Mouse (Mus musculus) lung, embryonic 15.5 days (tissue): ENCODE measurements around the gene Crat. TPM values are rescaled to one million over a fixed set of nuclear protein-coding genes. Genes with fewer than 3 reads are reported as not detected.
A peak's percentile ranks its signal among the peaks of the same experiment; 100 is the strongest.

Experiments
- ATAC-seq: fragments of 200-750 bp; cut with Nextera tagmentation; 2 replicates; pipeline ENCODE4 v1.8.0; 2017; ENCODE audit warnings: moderate number of reproducible peaks, borderline replicate concordance; ENCODE audit not compliant: low FRiP score, low TSS enrichment; ENCODE audit errors: extremely low read depth
- H3K27ac ChIP-seq: fragments of 300-500 bp; sonication (generic); 2 replicates; pipeline ENCODE4 v1.5.1; 2015; ENCODE audit warnings: moderate library complexity, mild to moderate bottlenecking, inconsistent platforms
- H3K27me3 ChIP-seq: fragments of 300-500 bp; sonication (generic); 2 replicates; pipeline ENCODE4 v1.6.1; 2015; ENCODE audit warnings: inconsistent platforms
- H3K36me3 ChIP-seq: fragments of 300-500 bp; sonication (generic); 2 replicates; pipeline ENCODE4 v1.6.1; 2015; ENCODE audit warnings: inconsistent platforms
- H3K4me1 ChIP-seq: fragments of 300-500 bp; sonication (generic); 2 replicates; pipeline ENCODE4 v1.6.1; 2015; ENCODE audit warnings: inconsistent platforms
- H3K4me2 ChIP-seq: fragments of 300-500 bp; sonication (generic); 2 replicates; pipeline ENCODE4 v1.6.1; 2015; ENCODE audit warnings: inconsistent platforms, mild to moderate bottlenecking, moderate library complexity
- H3K4me3 ChIP-seq: fragments of 300-500 bp; sonication (generic); 2 replicates; pipeline ENCODE4 v1.5.1; 2015; ENCODE audit warnings: mild to moderate bottlenecking, inconsistent platforms
- H3K9ac ChIP-seq: fragments of 300-500 bp; sonication (generic); 2 replicates; pipeline ENCODE4 v1.6.1; 2015; ENCODE audit warnings: inconsistent platforms
- H3K9me3 ChIP-seq: fragments of 300-500 bp; sonication (generic); 2 replicates; pipeline ENCODE4 v1.6.1; 2016; ENCODE audit warnings: inconsistent platforms
- WGBS: fragments of 180-500 bp; shearing (Covaris S2); methylation state at CpG from one replicate; pipeline ENCODE4 v1.1.7; 2015; 5-methylcytosine and 5-hydroxymethylcytosine counted together
- microRNA-seq: library from miRNA; unstranded; fragments of <30 nt; microRNA quantifications from one replicate; pipeline ENCODE4, GENCODE M21; 2016
- polyA plus RNA-seq: library from polyadenylated mRNA; unstranded; fragments of >200 nt; fragmentation: Nextera tagmentation; extraction: Ambion mirVana; gene quantifications from 2 replicates; pipeline ENCODE4 v1.2.1, GENCODE M21; 2015

The Crat gene
- polyA plus RNA-seq, 1 experiment from 2014 or later, result 32.0 TPM

DNA sequence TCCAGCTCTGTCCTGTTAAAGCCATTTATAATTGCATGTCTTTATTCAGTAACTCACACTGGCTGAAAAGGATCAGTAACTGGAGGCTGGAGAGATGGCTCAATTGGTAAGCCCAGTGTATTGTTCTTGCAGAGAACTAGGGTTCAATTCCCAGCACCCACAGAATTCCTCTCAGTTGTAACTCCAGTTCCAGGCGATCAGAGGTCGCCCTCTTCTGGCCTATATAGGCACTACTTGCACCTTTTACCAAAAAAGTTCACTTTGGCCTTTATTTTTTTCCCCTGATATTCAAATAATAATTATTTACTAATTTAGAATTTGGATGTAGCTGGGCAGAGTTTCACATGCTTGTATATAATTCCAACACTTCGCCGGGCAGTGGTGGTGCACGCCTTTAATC is 52.7 kb downstream of the Crat start:
- H3K27ac ChIP-seq, result no peak overlapping the region
- no peaks in the 10 kb centered on the region for H3K27me3 ChIP-seq
- H3K4me1 ChIP-seq, result peaks cover 36% of the 10 kb centered on the region
- H3K9me3 ChIP-seq, result no peaks in the 10 kb centered on the region
- 74% methylated on average over 5 of the region's 5 CpGs for WGBS
- no peak overlapping the region for H3K4me2 ChIP-seq
- H3K9ac ChIP-seq, result no peak overlapping the region
- peaks cover 2% of the 10 kb centered on the region for H3K36me3 ChIP-seq
- no peak for ATAC-seq
- H3K4me3 ChIP-seq, result no peak overlapping the region

DNA sequence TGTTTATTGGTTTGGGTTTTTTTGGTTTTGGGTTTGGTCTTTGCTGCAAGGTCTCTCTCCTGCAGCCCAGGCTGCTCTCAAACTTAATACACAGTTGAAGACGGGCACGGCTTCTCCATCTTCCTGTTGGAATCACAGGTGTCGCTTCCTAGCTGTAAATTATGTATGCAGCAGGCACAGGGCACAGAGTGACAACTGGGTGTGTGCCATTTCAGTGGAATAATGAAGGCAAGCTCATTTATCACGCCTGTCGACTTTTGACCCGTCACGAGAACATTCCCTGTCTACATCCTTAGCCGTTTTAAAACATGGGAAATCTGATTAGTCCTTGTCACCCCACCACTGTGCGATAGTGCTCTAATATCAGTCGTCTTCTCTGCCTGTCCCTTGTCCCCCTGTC is 55.0 kb downstream of the Crat start:
- Histone ChIP-seq H3K4me1 (peaks cover 45% of the 10 kb centered on the region), H3K27ac (no peak overlapping the region), H3K27me3 (no peaks in the 10 kb centered on the region), H3K4me3 (no peak overlapping the region), H3K4me2 (no peak overlapping the region), H3K9ac (no peak overlapping the region), H3K36me3 (no peaks in the 10 kb centered on the region), H3K9me3 (no peaks in the 10 kb centered on the region)
- ATAC-seq, result no peak
- 53% methylated on average over 10 of the region's 10 CpGs for WGBS

DNA sequence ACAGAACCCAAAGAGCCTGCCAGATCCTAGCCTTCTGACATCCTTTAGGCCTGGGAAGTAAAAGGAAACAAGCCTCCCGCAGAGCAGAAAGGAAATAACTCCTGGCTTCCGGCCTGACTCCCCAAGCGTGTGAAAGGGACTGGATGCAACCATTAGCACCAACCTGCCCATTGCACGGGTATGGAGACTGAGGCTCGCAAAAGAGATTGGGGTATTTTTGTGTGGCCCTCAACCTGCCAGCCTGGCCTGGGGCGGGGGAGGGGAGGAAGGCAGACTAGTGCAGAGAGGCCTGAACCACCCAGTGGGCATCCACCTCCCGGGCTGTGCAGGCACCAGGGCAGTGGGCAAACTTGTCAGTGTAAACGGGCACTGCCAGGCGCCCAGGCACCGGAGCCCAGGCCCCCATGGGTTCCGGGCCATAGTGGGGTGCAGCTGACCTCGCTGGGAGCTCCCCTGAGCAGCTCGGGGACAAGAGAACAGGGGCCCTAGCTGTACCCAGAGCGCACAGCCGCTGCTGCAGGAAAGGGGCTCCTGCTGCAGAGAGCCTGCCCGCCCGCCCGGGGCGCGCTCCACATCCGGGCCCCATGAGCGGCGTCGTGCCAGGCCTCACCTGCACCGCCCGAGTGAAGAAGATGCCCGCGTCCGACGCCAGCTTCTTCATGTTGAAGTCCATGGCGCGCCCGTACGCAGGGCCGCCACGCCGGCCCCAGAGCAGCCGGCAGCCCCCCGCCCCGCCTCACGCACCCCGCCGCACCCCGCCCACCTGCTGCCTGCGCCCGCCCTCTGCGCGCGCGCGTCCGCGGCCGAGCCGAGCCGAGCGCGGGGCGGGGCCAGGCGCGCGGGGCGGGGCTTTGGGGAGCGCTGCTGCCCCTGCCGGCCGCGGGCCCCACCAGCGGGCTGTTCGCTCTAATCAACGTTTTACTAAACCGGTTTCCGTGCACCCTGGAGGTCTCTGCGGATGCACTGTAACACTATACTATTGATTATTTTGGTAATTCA is 56.8 kb downstream of the Crat start, which contains the start of gene Sh3glb2:
Gene Sh3glb2 (minus strand): TSS at position 805 of the 999 bp plus-strand sequence.
- 2% methylated on average over 71 of the region's 73 CpGs for WGBS
- Histone ChIP-seq H3K9ac (peak within 1 kb of the TSS; percentile 81), H3K4me1 (peaks cover 33% of the 10 kb centered on the region), H3K27me3 (no peaks in the 10 kb centered on the region), H3K27ac (peak within 1 kb of the TSS; percentile 79), H3K36me3 (no peaks in the 10 kb centered on the region), H3K4me3 (peak within 1 kb of the TSS; percentile 66), H3K9me3 (no peaks in the 10 kb centered on the region), H3K4me2 (peak within 1 kb of the TSS; percentile 96)
- ATAC-seq, result peak; percentile 66

DNA sequence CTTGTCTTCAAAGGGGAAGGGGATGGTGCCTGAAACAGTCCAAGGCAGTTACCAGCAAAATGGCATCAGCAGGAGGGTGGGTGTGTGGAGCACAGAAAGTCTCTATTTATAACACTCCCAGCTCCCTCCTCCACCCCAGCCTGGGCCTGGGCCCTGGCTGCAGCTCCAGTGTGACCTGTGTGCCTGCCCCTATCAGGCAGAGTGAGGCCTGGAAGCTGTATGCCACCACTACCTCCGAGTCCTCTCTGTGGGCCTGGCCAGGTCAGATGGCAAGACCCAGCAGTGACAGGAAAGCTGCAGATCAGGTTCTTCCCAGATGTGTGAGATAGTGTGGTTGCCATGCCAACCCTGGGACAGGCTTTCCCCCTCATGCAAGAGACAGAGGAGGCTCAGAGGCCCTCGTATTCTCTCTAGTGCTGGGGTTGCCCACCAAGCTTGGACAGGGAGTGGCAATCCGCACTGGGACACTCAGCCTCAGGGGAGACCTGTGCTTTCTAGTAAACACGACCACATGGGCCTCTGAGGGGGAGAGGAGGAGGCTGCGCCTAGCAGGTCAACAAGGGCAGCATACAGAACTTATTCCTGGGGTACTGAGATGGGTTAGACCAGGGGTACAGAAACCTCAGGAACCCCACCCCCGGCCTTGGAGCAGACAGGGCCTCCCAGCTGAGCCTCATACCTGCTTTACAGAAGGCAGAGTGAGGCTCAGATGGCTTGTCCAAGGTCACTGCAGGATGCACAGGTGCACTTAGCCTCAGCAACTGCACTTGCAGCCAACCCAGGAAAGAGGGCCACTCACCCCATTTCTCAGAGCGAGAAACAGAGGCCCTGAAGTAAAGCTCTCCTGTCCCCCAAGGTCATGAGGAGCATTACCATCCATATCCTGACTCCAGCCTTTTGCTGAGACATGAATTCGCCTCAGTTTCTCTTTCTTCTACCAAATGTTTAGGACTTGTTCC is 57.8 kb downstream of the Crat start:
- Histone ChIP-seq H3K4me3 (peak overlapping the region; percentile 66), H3K27ac (peak overlapping the region; percentile 79), H3K27me3 (no peaks in the 10 kb centered on the region), H3K4me1 (peaks cover 33% of the 10 kb centered on the region), H3K9ac (peak overlapping the region; percentile 81; the same call in 1 of the 2 replicates), H3K36me3 (peaks cover 8% of the 10 kb centered on the region; the same call in 1 of the 2 replicates), H3K9me3 (no peaks in the 10 kb centered on the region), H3K4me2 (peak overlapping the region; percentile 96)
- 45% methylated on average over 8 of the region's 8 CpGs for WGBS
- ATAC-seq, result no peak

DNA sequence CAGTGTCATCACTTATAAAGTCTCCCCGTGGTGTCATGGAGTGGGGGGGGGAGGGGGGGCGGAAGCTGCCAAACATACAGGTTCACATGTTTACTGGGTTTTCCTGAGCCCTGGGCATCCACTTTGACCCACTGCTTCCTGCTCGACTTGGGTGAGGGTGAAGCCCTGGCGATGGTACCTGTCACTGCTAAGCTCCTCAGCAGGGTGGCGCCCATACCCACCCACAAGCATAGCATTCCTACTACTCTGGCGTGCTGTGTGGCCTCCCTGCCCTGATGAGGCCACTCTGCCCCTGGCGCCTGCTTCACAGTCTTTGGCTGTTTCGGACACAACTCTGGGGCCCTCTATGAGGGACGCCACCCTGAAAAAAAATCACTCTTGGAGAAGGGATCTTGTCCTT is 58.7 kb downstream of the Crat start:
- H3K4me1 ChIP-seq, result peaks cover 33% of the 10 kb centered on the region
- no peak for ATAC-seq
- H3K9me3 ChIP-seq, result no peaks in the 10 kb centered on the region
- H3K36me3 ChIP-seq, result peaks cover 9% of the 10 kb centered on the region; the same call in 1 of the 2 replicates
- no peak overlapping the region for H3K9ac ChIP-seq
- no peaks in the 10 kb centered on the region for H3K27me3 ChIP-seq
- H3K4me2 ChIP-seq, result no peak overlapping the region
- no peak overlapping the region for H3K27ac ChIP-seq
- no peak overlapping the region for H3K4me3 ChIP-seq
- 53% methylated on average over 9 of the region's 9 CpGs for WGBS

DNA sequence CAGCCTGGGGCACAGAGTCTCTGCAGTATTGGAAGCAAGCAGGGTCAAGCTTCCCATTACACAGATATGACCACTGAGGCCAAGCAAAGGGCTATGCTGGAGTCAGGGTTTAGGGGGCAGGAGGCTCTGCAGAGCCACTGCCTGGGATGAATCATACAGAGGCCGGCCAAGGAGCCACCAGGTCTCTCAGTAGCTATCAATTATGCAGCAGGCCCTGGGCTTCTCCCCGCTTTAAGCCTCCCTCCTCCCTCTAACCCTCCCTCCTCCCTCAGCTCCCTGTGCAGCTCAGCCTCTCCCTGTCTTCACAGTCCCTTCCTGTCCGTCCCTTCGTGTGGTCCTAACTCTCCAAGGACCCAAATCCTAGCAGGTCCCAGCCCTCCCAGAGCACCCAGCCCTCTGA is 59.3 kb downstream of the Crat start:
- Histone ChIP-seq H3K4me2 (no peak overlapping the region), H3K27me3 (no peaks in the 10 kb centered on the region), H3K27ac (0 out of 2 replicates have a peak overlapping the region, but pooled peaks have one; percentile 8), H3K36me3 (peaks cover 9% of the 10 kb centered on the region; the same call in 1 of the 2 replicates), H3K4me3 (no peak overlapping the region), H3K4me1 (peaks cover 33% of the 10 kb centered on the region), H3K9me3 (no peaks in the 10 kb centered on the region), H3K9ac (no peak overlapping the region)
- WGBS, result 51% methylated on average over 4 of the region's 4 CpGs
- ATAC-seq, result no peak

DNA sequence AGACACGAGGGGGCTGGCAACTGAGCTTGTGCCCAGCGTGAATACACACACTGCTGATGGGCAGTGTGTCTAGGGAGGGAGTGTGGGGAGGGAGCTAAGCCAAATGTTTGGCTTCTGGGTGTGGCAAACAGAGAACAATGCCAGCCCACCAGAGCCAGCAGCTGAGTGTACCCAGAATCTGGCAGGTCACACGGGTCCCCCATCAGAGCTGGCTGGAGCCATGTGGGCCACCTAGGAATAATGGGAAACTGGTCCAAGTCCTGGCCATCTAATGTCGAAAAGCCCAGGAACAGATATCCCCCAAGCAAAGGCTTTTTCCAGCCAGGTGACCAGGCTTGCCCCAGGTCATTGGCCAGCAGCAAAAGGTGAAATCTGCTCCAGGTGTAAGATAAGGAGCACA is 59.8 kb downstream of the Crat start:
- H3K9me3 ChIP-seq, result no peaks in the 10 kb centered on the region
- H3K27ac ChIP-seq, result 0 out of 2 replicates have a peak overlapping the region, but pooled peaks have one; percentile 8
- no peak overlapping the region for H3K4me2 ChIP-seq
- no peak overlapping the region for H3K4me3 ChIP-seq
- H3K4me1 ChIP-seq, result peaks cover 33% of the 10 kb centered on the region
- ATAC-seq, result no peak
- peaks cover 9% of the 10 kb centered on the region; the same call in 1 of the 2 replicates for H3K36me3 ChIP-seq
- no peak overlapping the region for H3K9ac ChIP-seq
- WGBS, result 52% methylated on average over 4 of the region's 4 CpGs
- H3K27me3 ChIP-seq, result no peaks in the 10 kb centered on the region

DNA sequence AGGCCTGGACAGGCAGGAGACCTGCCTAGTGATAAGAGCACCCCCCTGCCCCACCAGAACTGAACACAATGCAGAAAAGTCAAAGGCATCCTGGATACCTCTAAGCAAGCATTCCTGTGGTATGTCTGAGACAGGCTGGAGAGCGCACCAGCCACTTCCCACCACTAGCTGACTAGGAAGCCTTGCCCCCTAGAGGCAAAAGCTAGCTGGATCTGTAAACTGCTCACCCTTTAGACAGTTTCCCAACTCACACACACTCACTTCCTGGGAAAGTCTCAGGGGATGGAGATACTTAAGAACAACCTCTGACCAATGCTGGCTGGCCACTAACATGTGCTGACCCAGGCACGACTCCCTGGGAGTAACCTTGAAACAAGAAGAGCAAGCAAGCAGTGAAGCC is 64.5 kb downstream of the Crat start:
- WGBS, result 54% methylated on average over 2 of the region's 2 CpGs
- no peak overlapping the region for H3K9ac ChIP-seq
- peaks cover 37% of the 10 kb centered on the region for H3K36me3 ChIP-seq
- no peak overlapping the region for H3K27ac ChIP-seq
- H3K4me3 ChIP-seq, result no peak overlapping the region
- ATAC-seq, result no peak
- no peaks in the 10 kb centered on the region for H3K9me3 ChIP-seq
- H3K27me3 ChIP-seq, result no peaks in the 10 kb centered on the region
- H3K4me2 ChIP-seq, result no peak overlapping the region
- H3K4me1 ChIP-seq, result peaks cover 3% of the 10 kb centered on the region; the same call in 1 of the 2 replicates

Small RNA genes within 50 kb of the gene (microRNA-seq; reads per million reads assigned to microRNA genes)
- not detected for gene Gm47292

Other genes starting within 250 kb of the Crat start
- 16.2 and 16.7 TPM in 2 replicates for gene Endog, start 244.3 kb downstream of the Crat start, polyA plus RNA-seq
- 70.9 and 71.8 TPM in 2 replicates for gene Spout1, start 237.4 kb downstream of the Crat start, polyA plus RNA-seq
- 10.6 and 11.3 TPM in 2 replicates for gene Kyat1, start 210.0 kb downstream of the Crat start, polyA plus RNA-seq
- gene Lrrc8a, start 178.1 kb downstream of the Crat start, polyA plus RNA-seq, result 39.1 and 40.9 TPM in 2 replicates
- 0.10 and 0.25 TPM in 2 replicates for gene Gm28035, start 175.2 kb downstream of the Crat start, polyA plus RNA-seq
- 7.1 and 7.3 TPM in 2 replicates for gene Phyhd1, start 149.6 kb downstream of the Crat start, polyA plus RNA-seq
- not detected in 2 replicates for gene Gm28038, start 134.8 kb downstream of the Crat start, polyA plus RNA-seq
- gene Dolk, start 129.5 kb downstream of the Crat start, polyA plus RNA-seq, result 28.8 and 31.9 TPM in 2 replicates
- 28.2 and 30.4 TPM in 2 replicates for gene Nup188, start 129.4 kb downstream of the Crat start, polyA plus RNA-seq
- gene Sh3glb2, start 56.5 kb downstream of the Crat start, polyA plus RNA-seq, result 74.3 and 80.3 TPM in 2 replicates
- 21.2 and 24.2 TPM in 2 replicates for gene Miga2, start 51.6 kb downstream of the Crat start, polyA plus RNA-seq
- 37.7 and 46.9 TPM in 2 replicates for gene Dolpp1, start 23.6 kb downstream of the Crat start, polyA plus RNA-seq
- gene Ptpa, start 226 bp upstream of the Crat start, polyA plus RNA-seq, result 164 and 165 TPM in 2 replicates
- gene Ier5l, start 58.4 kb upstream of the Crat start, polyA plus RNA-seq, result 2.0 and 2.8 TPM in 2 replicates
- gene Cstad, start 179.2 kb upstream of the Crat start, polyA plus RNA-seq, result 0.68 and 1.0 TPM in 2 replicates